Comparison of ENCODE assay signal across 8 mouse cellular contexts in genomic region chr7:137313183-137313903, GRCm38 (mm10). TPM values are rescaled to one million over a fixed set of nuclear protein-coding genes. Genes with fewer than 3 reads are reported as not detected.
DNase-seq lines count a peak whose midpoint lies in the region; ATAC-seq and TF ChIP-seq lines count a peak whose summit lies in the region.

No protein-coding gene starts in this region.

- DNase-seq in kidney, adult 2 months = no peak
- no peak for DNase-seq in kidney, adult 9 months
- DNase-seq in R1 (ENCODE audit: low read depth, low spot score) = peak; percentile 45
- peak; percentile 42 to 69 for DNase-seq in gastrocnemius, postnatal 36 days
- peak; percentile 54 to 70 for DNase-seq in kidney, postnatal 4 days
- no peak for DNase-seq in cerebellum, adult 9-11 months

- 2% methylated on average over 79 of the region's 79 CpGs for WGBS in kidney, adult 2 months
- under 1% methylated on average over 79 of the region's 79 CpGs for WGBS in neural tube, embryonic 13.5 days

- intact Hi-C loops in gastrocnemius, postnatal 36 days (cut with DNase I) = no loop called here

- H3K27ac ChIP-seq in kidney, adult 2 months (ENCODE audit: insufficient read depth, low read depth, low read length) = no peak overlapping the region
- peak overlapping the region; percentile 99 for H3K27ac ChIP-seq in neural tube, embryonic 13.5 days (replicated peaks)

- peak overlapping the region; percentile 76 for H3K4me2 ChIP-seq in neural tube, embryonic 13.5 days

- peak overlapping the region; percentile 99 for H3K9ac ChIP-seq in neural tube, embryonic 13.5 days

- no peak for TF ChIP-seq CTCF in kidney, adult 2 months (conservative IDR thresholded peaks at IDR 0.05; ENCODE audit: insufficient read depth, insufficient read length, low read depth, low read length)

- peak overlapping the region; percentile 59 for H3K4me3 ChIP-seq in kidney, adult 2 months (ENCODE audit: insufficient read depth, low read depth, low read length)
- peak overlapping the region; percentile 88 for H3K4me3 ChIP-seq in neural tube, embryonic 13.5 days

- peaks cover 27% of the 10 kb centered on the region for H3K27me3 ChIP-seq in kidney, adult 2 months (replicated peaks; ENCODE audit: control insufficient read depth, insufficient read depth, low read length)
- H3K27me3 ChIP-seq in neural tube, embryonic 13.5 days = peaks cover 21% of the 10 kb centered on the region

- no peaks in the 10 kb centered on the region for H3K36me3 ChIP-seq in kidney, adult 2 months (ENCODE audit: control insufficient read depth, insufficient read depth, low read length)
- peaks cover 8% of the 10 kb centered on the region for H3K36me3 ChIP-seq in neural tube, embryonic 13.5 days

- H3K4me1 ChIP-seq in kidney, adult 2 months (ENCODE audit: control insufficient read depth, insufficient read depth, low read length) = no peaks in the 10 kb centered on the region
- peaks cover 83% of the 10 kb centered on the region for H3K4me1 ChIP-seq in neural tube, embryonic 13.5 days (replicated peaks)

- no peak for TF ChIP-seq POLR2A in kidney, adult 2 months (IDR thresholded peaks at IDR 0.05; ENCODE audit: low read depth, low read length)

- H3K9me3 ChIP-seq in neural tube, embryonic 13.5 days = no peaks in the 10 kb centered on the region

- ATAC-seq in neural tube, embryonic 13.5 days (ENCODE audit: low read depth) = no peak
- ATAC-seq in CD4-positive, CD25-positive, alpha-beta regulatory T cell, adult 4 months = no peak

RNA-seq across cellular contexts. Expression of gene Ebf3, which starts 0.9 kb away (rescaled TPM):
- 0.68 and 1.9 TPM in 2 replicates for polyA plus RNA-seq in kidney, adult 2 months (2012; rRNA removed)
- 1 to 10 TPM; 7.1 to 7.6 TPM for total RNA-seq in gastrocnemius, postnatal 36 days (2021)
- polyA plus RNA-seq in neural tube, embryonic 13.5 days (2015; fragmentation: Nextera tagmentation; extraction: Ambion mirVana) = 23.9 and 24.1 TPM in 2 replicates
- not detected for polyA plus RNA-seq in CD4-positive, CD25-positive, alpha-beta regulatory T cell, adult 4 months (2017; shearing (Covaris generic))

Comparison
In these comparisons a context has a peak if more than half of its experiments do, and no peak if none do; other contexts are left out.
1. DNase-seq: peak in R1 (single experiment), gastrocnemius, postnatal 36 days (2 of 2) and kidney, postnatal 4 days (2 of 2); none in kidney, adult 2 months (single experiment), kidney, adult 9 months (single experiment) and cerebellum, adult 9-11 months (single experiment).